Mouse (Mus musculus) forebrain, embryonic 16.5 days (tissue): ENCODE measurements around the gene Mtss1l. TPM values are rescaled to one million over a fixed set of nuclear protein-coding genes. Genes with fewer than 3 reads are reported as not detected.
"Not testable (repeated sequence)": the region's sequence is repeated elsewhere in the genome, so short reads cannot be mapped to it uniquely, and the experiment has no call there.

Source experiments
- ATAC-seq: fragments of 200-750 bp; cut with Nextera tagmentation; 2 replicates; pipeline ENCODE4 v1.8.0; 2017; ENCODE audit warnings: mild to moderate bottlenecking, moderate library complexity
- H3K27ac ChIP-seq: fragments of 300-500 bp; sonication (generic); 2 replicates; pipeline ENCODE4 v1.5.1; 2014; ENCODE audit warnings: low read length, control low read depth
- H3K27me3 ChIP-seq: fragments of 300-500 bp; sonication (generic); replicated peaks from 2 replicates; pipeline ENCODE4 v1.6.1; 2014; ENCODE audit warnings: low read length; ENCODE audit not compliant: control insufficient read depth, insufficient read depth
- H3K36me3 ChIP-seq: fragments of 300-500 bp; sonication (generic); 2 replicates; pipeline ENCODE4 v1.6.1; 2014; ENCODE audit not compliant: control insufficient read depth, insufficient read depth
- H3K4me1 ChIP-seq: fragments of 300-500 bp; sonication (generic); replicated peaks from 2 replicates; pipeline ENCODE4 v1.6.1; 2014; ENCODE audit warnings: low read length; ENCODE audit not compliant: control insufficient read depth, insufficient read depth
- H3K4me2 ChIP-seq: fragments of 300-500 bp; sonication (generic); 2 replicates; pipeline ENCODE4 v1.6.1; 2014; ENCODE audit warnings: mild to moderate bottlenecking, low read length, control low read depth
- H3K4me3 ChIP-seq: fragments of 300-500 bp; sonication (generic); replicated peaks from 2 replicates; pipeline ENCODE4 v1.5.1; 2014; ENCODE audit warnings: mild to moderate bottlenecking, low read length, control low read depth
- H3K9ac ChIP-seq: fragments of 300-500 bp; sonication (generic); replicated peaks from 2 replicates; pipeline ENCODE4 v1.6.1; 2014; ENCODE audit warnings: low read depth, low read length, control low read depth
- H3K9me3 ChIP-seq: fragments of 300-500 bp; sonication (generic); 2 replicates; pipeline ENCODE4 v1.6.1; 2016; ENCODE audit warnings: low read length; ENCODE audit not compliant: control insufficient read depth
- WGBS: fragments of 180-500 bp; shearing (Covaris S2); extraction: QIAGEN DNeasy Blood & Tissue Kit; methylation state at CpG from one replicate; pipeline ENCODE4 v1.1.7; 2014; 5-methylcytosine and 5-hydroxymethylcytosine counted together
- polyA plus RNA-seq: library from polyadenylated mRNA; unstranded; fragments of >200 nt; fragmentation: Nextera tagmentation; extraction: Ambion mirVana; gene quantifications from 2 replicates; pipeline ENCODE4 v1.2.1, GENCODE M21; 2015

Gene Mtss1l
- polyA plus RNA-seq, 1 experiment from 2014 or later, result 24.6 TPM

DNA sequence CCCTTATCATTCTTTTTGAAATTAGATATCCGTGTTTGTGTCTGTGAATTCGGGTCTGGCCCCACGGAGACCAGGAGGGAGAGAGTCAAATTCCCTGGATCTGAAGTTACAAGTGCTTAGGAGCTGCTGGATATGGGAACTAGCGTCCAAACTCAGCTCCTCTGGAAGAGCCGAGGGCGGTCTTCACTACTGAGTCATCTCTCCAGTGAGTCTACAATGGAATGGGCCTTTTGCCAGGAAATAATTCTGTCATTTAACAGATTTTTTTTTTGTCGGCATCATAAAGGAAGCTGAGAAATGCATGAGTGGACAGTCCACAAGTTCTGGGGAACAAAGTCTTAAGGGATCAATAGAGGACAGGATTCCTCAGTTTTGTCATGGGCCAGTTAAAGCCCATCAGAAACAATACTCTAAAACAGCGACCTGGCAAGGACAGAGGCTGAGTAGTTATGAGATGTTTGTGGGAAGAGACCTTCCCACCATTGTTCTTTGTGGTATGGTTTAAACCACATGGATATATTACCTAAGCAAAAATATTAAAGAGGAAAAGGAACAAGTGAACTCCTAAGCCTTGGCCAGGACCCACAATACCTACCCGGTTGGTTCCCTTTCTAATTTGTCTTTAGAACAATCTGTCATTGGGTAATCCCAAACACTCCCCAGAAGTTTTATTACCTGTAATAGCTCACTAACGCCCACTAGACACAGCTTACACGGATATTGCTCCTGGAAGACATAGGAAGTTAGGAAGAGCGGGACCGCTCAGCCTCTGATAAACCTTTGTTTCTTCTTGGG is 58.8 kb downstream of the Mtss1l start:
- no peak for ATAC-seq

DNA sequence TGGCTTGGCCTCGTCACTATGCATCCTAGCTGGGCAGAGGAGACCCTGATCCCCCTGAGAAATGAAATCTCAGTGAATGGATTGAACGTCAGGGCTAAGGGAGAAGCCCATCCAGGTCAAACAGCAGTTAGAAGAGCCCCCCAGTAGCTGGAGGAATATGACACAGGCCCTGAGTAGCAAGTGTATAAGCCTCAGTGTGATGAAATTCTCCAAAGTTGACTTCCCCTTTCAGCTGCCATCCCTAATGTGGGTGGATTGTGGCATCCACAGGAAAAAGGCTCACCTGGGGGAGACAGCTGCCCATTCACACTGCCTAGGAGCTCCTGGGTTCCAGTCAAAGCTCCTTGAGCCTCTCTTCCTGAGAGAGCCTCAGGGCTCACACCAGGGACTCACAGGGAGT is 64.1 kb downstream of the Mtss1l start:
- H3K4me1 ChIP-seq, result no peaks in the 10 kb centered on the region
- H3K27me3 ChIP-seq, result no peaks in the 10 kb centered on the region
- H3K9me3 ChIP-seq, result no peaks in the 10 kb centered on the region
- H3K27ac ChIP-seq, result no peak overlapping the region
- ATAC-seq, result no peak
- no peak overlapping the region for H3K4me3 ChIP-seq
- H3K9ac ChIP-seq, result no peak overlapping the region
- no peaks in the 10 kb centered on the region for H3K36me3 ChIP-seq
- 57% methylated on average over 2 of the region's 2 CpGs for WGBS
- H3K4me2 ChIP-seq, result no peak overlapping the region

More for the DNA sequence above, 58.8 kb downstream of the Mtss1l start:
- Histone ChIP-seq H3K4me3 (no peak overlapping the region), H3K4me1 (no peaks in the 10 kb centered on the region), H3K9me3 (no peaks in the 10 kb centered on the region), H3K4me2 (no peak overlapping the region), H3K27ac (no peak overlapping the region), H3K9ac (no peak overlapping the region), H3K36me3 (no peaks in the 10 kb centered on the region), H3K27me3 (no peaks in the 10 kb centered on the region)
- WGBS, result 85% methylated on average over 13 of the region's 13 CpGs

DNA sequence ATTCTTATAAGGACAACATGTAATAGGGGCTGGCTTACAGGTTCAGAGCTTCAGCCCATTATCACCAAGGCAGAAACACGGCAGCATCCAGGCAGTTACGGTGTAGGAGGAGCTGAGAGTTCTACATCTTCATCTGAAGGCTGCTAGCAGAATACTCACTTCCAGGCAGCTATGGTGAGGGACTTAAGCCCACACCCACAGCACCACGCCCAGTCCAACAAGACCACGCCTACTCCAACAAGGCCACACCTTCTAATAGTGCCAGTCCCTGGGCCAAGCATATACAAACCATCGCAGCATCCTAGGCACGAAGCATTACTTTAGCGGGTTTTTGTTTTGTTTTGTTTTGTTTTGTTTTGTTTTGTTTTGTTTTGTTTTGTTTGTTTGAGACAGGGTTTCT is 65.2 kb downstream of the Mtss1l start:
- not testable (repeated sequence) for ATAC-seq, H3K4me3 ChIP-seq, H3K4me2 ChIP-seq, H3K27ac ChIP-seq, H3K9me3 ChIP-seq, H3K4me1 ChIP-seq, H3K36me3 ChIP-seq, H3K9ac ChIP-seq, H3K27me3 ChIP-seq
- WGBS, result 82% methylated on average over 7 of the region's 7 CpGs

DNA sequence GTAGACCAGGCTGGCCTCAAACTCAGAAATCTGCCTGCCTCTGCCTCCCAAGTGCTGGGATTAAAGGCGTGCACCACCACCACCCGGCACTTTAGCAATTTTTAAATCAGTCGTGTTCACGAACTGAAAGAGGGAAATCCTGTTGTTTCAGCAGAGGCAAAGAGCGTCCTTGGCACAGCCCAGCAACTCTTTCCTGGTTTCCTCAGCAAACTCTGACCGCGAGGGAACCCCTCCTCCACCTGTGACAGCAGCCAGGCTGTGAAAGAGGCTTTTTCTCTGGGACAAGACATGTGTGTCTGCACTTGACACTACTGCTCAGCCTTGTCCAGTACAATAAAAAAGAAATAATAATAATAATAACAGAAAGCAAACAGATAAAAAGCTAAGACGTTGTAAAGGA is 65.7 kb downstream of the Mtss1l start:
- no peak for ATAC-seq
- no peak overlapping the region for H3K4me2 ChIP-seq
- H3K9me3 ChIP-seq, result no peaks in the 10 kb centered on the region
- no peaks in the 10 kb centered on the region for H3K4me1 ChIP-seq
- no peaks in the 10 kb centered on the region for H3K27me3 ChIP-seq
- no peak overlapping the region for H3K9ac ChIP-seq
- no peaks in the 10 kb centered on the region for H3K36me3 ChIP-seq
- H3K27ac ChIP-seq, result no peak overlapping the region
- H3K4me3 ChIP-seq, result no peak overlapping the region
- 89% methylated on average over 8 of the region's 8 CpGs for WGBS

DNA sequence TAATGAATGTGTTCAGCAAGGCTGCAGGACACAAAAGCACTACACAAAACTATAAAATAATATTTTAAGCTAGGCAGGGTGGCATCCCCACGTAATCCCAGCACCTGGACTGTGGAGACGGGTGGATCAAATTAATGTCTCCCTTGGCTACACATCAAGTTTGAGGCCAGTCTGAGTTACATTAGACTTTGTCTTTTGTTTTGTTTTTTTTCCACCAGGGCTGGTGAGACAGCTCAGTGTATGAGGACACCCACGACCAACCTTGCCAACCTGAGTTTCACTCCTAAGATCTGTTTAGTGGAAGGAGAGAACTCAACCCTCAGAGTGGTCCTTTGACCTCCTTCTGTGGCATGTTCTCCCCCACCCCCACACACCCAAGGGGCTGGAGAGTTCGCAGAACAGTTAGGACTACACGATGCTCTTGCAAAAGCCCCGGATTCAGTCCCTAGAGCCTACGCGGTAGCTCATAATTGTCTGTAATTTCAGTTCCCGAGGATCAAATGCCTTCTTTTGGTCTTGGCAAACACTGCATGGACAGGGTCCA is 66.2 kb downstream of the Mtss1l start:
- no peak overlapping the region for H3K4me2 ChIP-seq
- ATAC-seq, result no peak
- no peaks in the 10 kb centered on the region for H3K27me3 ChIP-seq
- H3K9ac ChIP-seq, result no peak overlapping the region
- H3K27ac ChIP-seq, result no peak overlapping the region
- no peaks in the 10 kb centered on the region for H3K4me1 ChIP-seq
- H3K4me3 ChIP-seq, result no peak overlapping the region
- H3K9me3 ChIP-seq, result no peaks in the 10 kb centered on the region
- WGBS, result 86% methylated on average over 9 of the region's 9 CpGs
- H3K36me3 ChIP-seq, result no peaks in the 10 kb centered on the region

DNA sequence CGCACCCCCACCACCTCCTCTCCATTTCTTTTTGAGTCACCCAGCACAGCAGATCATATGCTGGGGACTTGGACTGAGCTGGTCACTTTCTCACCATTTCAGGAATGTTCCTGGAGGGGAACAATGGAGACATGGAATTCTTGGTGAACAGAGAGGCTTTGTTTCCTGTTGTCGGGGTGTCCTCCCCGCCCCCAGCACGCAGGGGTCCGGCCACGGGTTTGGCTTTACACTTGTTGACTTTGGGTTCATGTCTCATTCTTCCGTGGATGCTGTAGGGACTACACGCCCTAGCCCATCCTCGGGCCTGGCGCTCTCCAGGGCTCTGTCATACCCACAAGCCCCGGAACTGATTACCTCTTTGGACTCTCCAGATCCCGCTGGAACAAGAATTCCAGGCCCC is 67.7 kb downstream of the Mtss1l start:
- Histone ChIP-seq H3K4me1 (no peaks in the 10 kb centered on the region), H3K36me3 (no peaks in the 10 kb centered on the region), H3K9me3 (no peaks in the 10 kb centered on the region), H3K27ac (no peak overlapping the region), H3K27me3 (no peaks in the 10 kb centered on the region), H3K9ac (no peak overlapping the region), H3K4me2 (no peak overlapping the region), H3K4me3 (no peak overlapping the region)
- WGBS, result 72% methylated on average over 12 of the region's 12 CpGs
- ATAC-seq, result no peak

DNA sequence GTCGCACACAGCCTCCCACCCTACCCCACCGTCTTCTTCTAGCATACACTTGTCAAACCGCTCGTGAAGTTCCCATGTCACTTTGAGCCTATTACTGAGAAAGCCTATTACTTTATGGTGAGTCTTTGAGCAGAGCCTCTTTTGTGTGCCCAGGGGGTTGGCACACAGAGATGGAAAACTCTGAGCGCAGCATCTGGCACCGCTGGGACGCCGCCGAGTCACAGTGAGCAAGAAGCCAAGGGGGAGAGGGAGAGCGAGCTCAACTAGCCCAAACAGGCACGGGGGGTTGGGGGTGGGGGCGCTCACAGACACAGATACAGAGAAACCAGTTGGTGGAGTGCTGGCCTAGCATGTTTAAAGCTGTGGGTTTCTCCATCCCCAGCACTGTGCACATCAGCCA is 68.3 kb downstream of the Mtss1l start:
- Histone ChIP-seq H3K9ac (no peak overlapping the region), H3K4me3 (no peak overlapping the region), H3K27me3 (no peaks in the 10 kb centered on the region), H3K4me1 (no peaks in the 10 kb centered on the region), H3K4me2 (no peak overlapping the region), H3K9me3 (no peaks in the 10 kb centered on the region), H3K27ac (no peak overlapping the region), H3K36me3 (no peaks in the 10 kb centered on the region)
- 53% methylated on average over 12 of the region's 12 CpGs for WGBS
- ATAC-seq, result no peak

DNA sequence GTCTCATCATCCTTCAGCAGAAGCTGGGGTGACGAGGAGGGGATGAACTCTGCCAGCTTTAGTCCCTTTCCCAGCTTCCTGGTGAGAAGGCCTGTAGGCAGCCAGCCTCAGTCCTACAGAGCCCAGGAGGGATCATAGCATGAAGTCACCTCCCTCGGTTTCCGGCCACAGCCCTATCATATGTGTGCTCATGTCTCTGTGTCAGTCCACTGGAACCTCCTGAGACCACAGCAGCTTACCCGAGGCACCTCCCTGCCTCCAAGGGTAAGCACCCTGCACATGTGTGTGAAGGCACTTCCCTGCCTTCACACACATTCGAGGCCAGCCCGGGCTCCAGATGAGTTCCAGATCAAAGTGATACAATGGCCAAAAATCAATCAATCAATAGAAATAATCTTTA is 69.0 kb downstream of the Mtss1l start:
- Histone ChIP-seq H3K9ac (no peak overlapping the region), H3K4me1 (no peaks in the 10 kb centered on the region)

More for the DNA sequence above, 69.0 kb downstream of the Mtss1l start:
- Histone ChIP-seq H3K4me2 (no peak overlapping the region), H3K27me3 (no peaks in the 10 kb centered on the region), H3K4me3 (no peak overlapping the region), H3K9me3 (no peaks in the 10 kb centered on the region), H3K27ac (no peak overlapping the region), H3K36me3 (no peaks in the 10 kb centered on the region)
- ATAC-seq, result no peak
- 80% methylated on average over 6 of the region's 6 CpGs for WGBS
